Mouse (Mus musculus) hindbrain, embryonic 14.5 days (tissue): ENCODE results near the gene Timeless. TPM values are rescaled to one million over a fixed set of nuclear protein-coding genes. Genes with fewer than 3 reads are reported as not detected.
"Not testable (repeated sequence)": the region's sequence is repeated elsewhere in the genome, so short reads cannot be mapped to it uniquely, and the experiment has no call there.

Source experiments
- ATAC-seq: fragments of 200-750 bp; cut with Nextera tagmentation; 2 replicates; pipeline ENCODE4 v1.8.0; 2017; ENCODE audit warnings: moderate number of reproducible peaks, mild to moderate bottlenecking, moderate TSS enrichment, moderate library complexity; ENCODE audit not compliant: low FRiP score
- DNase-seq: peaks from one replicate; pipeline ENCODE4 v3.0.0-alpha.2; 2015; ENCODE audit warnings: low spot score
- H3K27ac ChIP-seq: fragments of 300-500 bp; sonication (generic); 2 replicates; pipeline ENCODE4 v1.5.1; 2014; ENCODE audit warnings: mild to moderate bottlenecking, moderate library complexity
- H3K27me3 ChIP-seq: fragments of 300-500 bp; sonication (generic); 2 replicates; pipeline ENCODE4 v1.6.1; 2014; ENCODE audit warnings: mild to moderate bottlenecking, low read length, mixed read lengths; ENCODE audit not compliant: control insufficient read depth, insufficient read depth
- H3K36me3 ChIP-seq: fragments of 300-500 bp; sonication (generic); replicated peaks from 2 replicates; pipeline ENCODE4 v1.6.1; 2014; ENCODE audit not compliant: control insufficient read depth, insufficient read depth
- H3K4me1 ChIP-seq: fragments of 300-500 bp; sonication (generic); replicated peaks from 2 replicates; pipeline ENCODE4 v1.6.1; 2014; ENCODE audit warnings: antibody characterized with exemption, low read length, mixed read lengths; ENCODE audit not compliant: control insufficient read depth, insufficient read depth
- H3K4me2 ChIP-seq: fragments of 300-500 bp; sonication (generic); replicated peaks from 2 replicates; pipeline ENCODE4 v1.6.1; 2014; ENCODE audit warnings: mild to moderate bottlenecking, moderate library complexity
- H3K4me3 ChIP-seq: fragments of 300-500 bp; sonication (generic); replicated peaks from 2 replicates; pipeline ENCODE4 v1.5.1; 2014; ENCODE audit warnings: mild to moderate bottlenecking, low read length
- H3K9ac ChIP-seq: fragments of 300-500 bp; sonication (generic); 2 replicates; pipeline ENCODE4 v1.6.1; 2014
- H3K9me3 ChIP-seq: fragments of 300-500 bp; sonication (generic); 2 replicates; pipeline ENCODE4 v1.6.1; 2016; ENCODE audit warnings: low read length; ENCODE audit not compliant: control insufficient read depth
- WGBS: fragments of 180-500 bp; shearing (Covaris S2); extraction: QIAGEN DNeasy Blood & Tissue Kit; methylation state at CpG from one replicate; pipeline ENCODE4 v1.1.7; 2014; 5-methylcytosine and 5-hydroxymethylcytosine counted together
- polyA plus RNA-seq: library from polyadenylated mRNA; unstranded; fragments of >200 nt; fragmentation: Nextera tagmentation; extraction: Ambion mirVana; gene quantifications from 2 replicates; pipeline ENCODE4 v1.2.1, GENCODE M21; 2014

Gene Timeless
- polyA plus RNA-seq, 1 experiment from 2014 or later = 16.7 TPM

DNA sequence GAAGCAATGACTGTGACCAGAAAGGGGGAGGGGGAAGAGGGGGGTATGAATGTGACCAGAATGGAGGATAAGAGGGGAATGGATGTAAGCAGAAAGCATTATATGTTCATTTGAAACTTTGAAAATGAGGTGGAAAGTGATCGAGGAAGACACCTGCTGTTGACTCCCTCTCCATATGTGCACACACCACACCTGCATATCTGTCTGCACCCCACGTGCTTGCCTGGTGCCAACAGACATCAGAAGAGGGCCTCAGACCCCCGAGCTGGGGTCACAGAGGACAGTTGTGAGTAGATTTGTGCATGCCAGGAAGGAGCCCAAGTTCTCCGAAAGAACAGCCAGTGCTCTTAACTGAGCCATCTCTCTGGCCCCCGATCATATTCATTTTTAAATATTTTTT, 28.1 kb downstream of the Timeless start:
- Histone ChIP-seq H3K4me3 (no peak overlapping the region), H3K4me2 (no peak overlapping the region), H3K9ac (no peak overlapping the region), H3K4me1 (no peaks in the 10 kb centered on the region), H3K27ac (no peak overlapping the region), H3K27me3 (no peaks in the 10 kb centered on the region), H3K36me3 (no peaks in the 10 kb centered on the region), H3K9me3 (no peaks in the 10 kb centered on the region)
- ATAC-seq (no peak), DNase-seq (no peak)
- WGBS = 87% methylated on average over 5 of the region's 5 CpGs

DNA sequence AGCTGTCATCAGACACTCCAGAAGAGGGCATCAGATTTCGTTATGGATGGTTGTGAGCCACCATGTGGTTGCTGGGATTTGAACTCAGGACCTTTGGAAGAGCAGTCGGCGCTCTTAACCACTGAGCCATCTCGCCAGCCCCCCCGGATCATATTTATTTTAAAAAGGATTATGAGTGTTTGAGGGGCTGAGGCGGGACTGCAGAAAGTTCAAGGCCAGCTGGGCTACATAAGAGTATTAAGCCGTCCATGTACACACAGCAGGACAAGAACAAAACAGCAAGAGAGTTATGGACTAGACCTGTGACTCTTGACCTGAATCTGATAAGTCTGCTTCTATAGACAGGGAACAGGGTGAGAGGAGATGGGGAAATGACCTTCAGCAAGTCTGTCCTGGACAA, 28.5 kb downstream of the Timeless start:
- not testable (repeated sequence) for H3K36me3 ChIP-seq, H3K27ac ChIP-seq, DNase-seq, H3K27me3 ChIP-seq, H3K9ac ChIP-seq, H3K4me1 ChIP-seq, H3K4me3 ChIP-seq, ATAC-seq, H3K4me2 ChIP-seq, H3K9me3 ChIP-seq
- WGBS = 88% methylated on average over 7 of the region's 7 CpGs

DNA sequence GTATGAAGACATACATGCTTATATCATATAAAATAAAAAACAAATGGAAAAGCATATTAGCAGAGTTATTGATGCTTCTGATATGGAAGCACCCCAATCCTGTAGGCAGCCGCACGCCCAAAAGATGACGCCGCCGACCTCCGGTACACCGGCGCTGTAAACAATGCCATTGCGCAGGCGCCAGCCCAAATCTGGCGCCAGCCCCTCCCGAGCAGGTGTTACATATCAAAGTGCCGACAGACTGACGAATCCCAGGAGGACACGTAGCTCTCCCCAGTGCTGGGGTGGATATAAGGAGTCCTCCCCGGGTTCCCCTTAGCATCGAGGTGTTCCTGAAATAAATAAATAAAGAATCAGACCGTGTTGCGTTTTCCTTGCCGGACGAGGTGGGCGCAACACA, 30.4 kb downstream of the Timeless start:
- Histone ChIP-seq H3K4me1 (no peaks in the 10 kb centered on the region), H3K27ac (no peak overlapping the region), H3K9me3 (no peaks in the 10 kb centered on the region), H3K4me3 (no peak overlapping the region), H3K36me3 (no peaks in the 10 kb centered on the region), H3K9ac (no peak overlapping the region), H3K27me3 (no peaks in the 10 kb centered on the region), H3K4me2 (no peak overlapping the region)
- 79% methylated on average over 22 of the region's 22 CpGs for WGBS
- DNase-seq (no peak), ATAC-seq (no peak)

DNA sequence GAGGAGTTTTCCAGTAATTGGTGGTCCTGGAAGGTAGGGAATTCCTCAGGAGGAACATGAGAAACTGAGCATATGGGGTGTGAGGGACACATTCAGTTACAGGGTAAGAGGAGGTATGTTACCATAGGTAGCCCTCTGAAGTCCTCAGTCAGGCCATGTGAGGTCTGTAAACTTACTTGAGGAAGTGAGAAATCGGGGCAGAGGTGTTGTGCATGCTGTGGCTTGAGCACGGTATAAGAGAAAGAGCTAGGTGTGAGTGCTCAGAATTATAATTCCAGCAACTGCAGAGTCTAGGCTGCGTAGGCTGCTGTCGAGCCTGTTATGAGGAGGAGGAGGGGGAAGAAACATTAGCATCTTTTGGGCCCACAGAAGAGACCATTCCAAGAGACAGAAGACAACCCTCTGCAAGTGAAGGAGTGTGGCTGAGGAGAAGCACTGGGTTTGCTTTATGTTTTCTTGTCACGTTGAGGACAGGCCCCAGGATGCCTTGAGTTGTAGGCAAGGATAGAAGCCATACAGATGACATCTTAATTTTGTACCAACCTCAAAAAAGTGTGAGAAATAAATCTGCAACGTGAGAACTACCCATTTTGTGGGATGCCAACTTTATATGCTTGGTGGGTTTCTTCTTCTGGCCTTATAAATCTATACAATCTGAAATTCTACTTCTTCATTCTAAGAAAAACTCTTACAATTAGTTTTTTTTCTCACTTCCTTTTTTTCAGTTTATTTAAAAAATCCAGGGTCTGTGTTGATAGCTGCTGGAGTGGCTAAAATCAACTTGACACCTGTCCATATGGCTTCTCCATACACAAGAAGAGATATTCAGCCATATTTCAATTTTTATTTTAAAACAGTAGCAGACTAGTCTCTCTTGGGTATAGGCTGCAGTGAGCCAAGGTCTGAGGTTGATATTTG, 31.8 kb downstream of the Timeless start:
- Histone ChIP-seq H3K27me3 (no peaks in the 10 kb centered on the region), H3K9me3 (no peaks in the 10 kb centered on the region), H3K4me2 (no peak overlapping the region), H3K4me3 (no peak overlapping the region), H3K4me1 (no peaks in the 10 kb centered on the region), H3K9ac (no peak overlapping the region), H3K27ac (no peak overlapping the region), H3K36me3 (no peaks in the 10 kb centered on the region)
- WGBS = 82% methylated on average over 6 of the region's 6 CpGs
- DNase-seq (no peak), ATAC-seq (no peak)

DNA sequence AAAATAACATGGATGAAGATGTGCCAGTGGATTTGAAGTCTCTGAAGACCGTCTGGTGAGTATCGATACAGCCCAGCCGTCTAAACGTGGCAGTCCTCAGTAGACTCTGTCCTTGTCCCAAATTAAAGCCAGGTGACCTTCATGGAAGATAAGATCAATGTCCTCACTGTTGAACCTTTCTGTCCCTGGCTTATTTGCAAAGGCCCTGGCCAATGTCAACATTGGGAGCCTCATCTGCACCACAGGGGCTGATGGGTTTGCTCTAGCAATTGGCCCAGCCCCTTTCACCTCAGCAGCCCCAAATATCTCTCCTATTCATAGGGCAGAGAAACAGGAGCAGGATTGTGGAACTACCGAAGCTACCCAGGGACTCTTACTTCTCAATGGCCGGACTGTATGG, 36.5 kb downstream of the Timeless start, which contains the start of gene Apof:
Gene Apof, plus strand, starts transcription at position 301 of the 400 bp plus-strand sequence.
- no peak within 1 kb of the TSS for H3K27ac ChIP-seq
- H3K4me1 ChIP-seq = 0 out of 2 replicates have a peak, but pooled peaks cover 3% of the 10 kb centered on the region
- 79% methylated on average over 6 of the region's 6 CpGs for WGBS
- H3K4me2 ChIP-seq = no peak within 1 kb of the TSS
- DNase-seq (no peak), ATAC-seq (no peak)
- H3K36me3 ChIP-seq = no peaks in the 10 kb centered on the region
- H3K9me3 ChIP-seq = no peaks in the 10 kb centered on the region
- H3K4me3 ChIP-seq = no peak within 1 kb of the TSS
- no peak within 1 kb of the TSS for H3K9ac ChIP-seq
- no peaks in the 10 kb centered on the region for H3K27me3 ChIP-seq

DNA sequence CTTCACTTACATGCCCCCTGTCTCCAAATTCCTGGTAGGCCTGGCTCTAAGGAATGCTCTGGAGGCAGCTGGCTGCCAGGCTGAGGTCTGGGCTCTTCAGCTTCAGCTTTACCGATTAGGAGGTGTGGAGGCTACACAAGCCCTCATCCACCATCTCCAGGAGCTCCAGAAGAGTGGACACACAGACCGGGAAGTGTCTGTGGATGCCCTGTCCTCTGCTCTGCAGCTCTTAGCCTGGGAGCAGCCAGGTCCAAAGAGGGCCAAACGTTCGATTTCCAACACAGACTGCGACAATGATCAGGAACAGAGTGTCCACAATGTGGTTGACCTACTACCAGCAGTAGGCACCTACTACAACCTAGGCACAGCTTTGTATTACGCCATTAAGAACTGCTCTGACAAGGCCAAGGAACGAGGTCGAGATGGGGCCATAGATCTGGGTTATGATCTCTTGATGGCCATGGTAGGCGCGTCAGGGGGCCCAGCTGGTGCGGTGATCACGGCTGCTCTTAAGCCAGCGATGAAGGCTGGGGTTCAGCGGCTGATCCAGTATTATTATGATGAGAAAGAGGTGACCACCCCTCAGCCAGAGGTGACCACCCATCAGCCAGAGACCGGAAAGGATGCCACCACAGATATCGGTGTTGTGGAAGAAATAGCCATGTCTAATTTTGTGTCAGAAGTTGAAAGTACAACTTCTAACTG, 37.5 kb downstream of the Timeless start:
- H3K9ac ChIP-seq = no peak overlapping the region
- H3K9me3 ChIP-seq = no peaks in the 10 kb centered on the region
- H3K4me1 ChIP-seq = 0 out of 2 replicates have a peak, but pooled peaks cover 3% of the 10 kb centered on the region
- ATAC-seq (no peak), DNase-seq (no peak)
- H3K36me3 ChIP-seq = no peaks in the 10 kb centered on the region
- peak overlapping the region; percentile 69 for H3K4me2 ChIP-seq
- H3K4me3 ChIP-seq = no peak overlapping the region
- no peak overlapping the region for H3K27ac ChIP-seq
- WGBS = 91% methylated on average over 16 of the region's 16 CpGs
- H3K27me3 ChIP-seq = no peaks in the 10 kb centered on the region

DNA sequence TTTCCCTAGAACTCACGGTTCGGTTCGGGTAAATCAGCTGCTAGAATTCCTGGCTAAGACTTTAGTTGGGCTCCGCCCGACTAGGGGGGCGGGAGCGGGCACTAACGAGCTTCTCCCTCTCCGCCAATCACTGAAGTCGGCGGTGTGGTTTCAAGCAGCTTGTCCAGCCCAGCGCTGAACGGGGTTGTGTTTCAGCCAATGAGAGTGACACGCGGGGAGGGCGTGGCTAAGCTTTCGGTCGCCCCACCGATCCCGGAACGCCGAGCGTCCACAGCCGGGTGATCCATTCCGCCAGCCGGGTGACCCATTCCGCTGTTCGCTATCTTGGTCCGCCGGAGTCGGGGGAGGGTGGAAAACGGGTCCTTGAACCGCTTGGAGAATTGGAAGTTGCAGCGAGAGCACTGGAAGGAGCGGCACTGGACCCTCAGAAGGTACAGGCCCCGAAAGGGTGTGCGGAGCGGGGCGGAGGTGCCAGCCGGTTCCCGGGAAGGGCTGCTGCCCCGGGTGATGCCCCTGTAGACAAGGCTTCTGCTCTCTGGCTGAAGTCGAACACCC, 38.5 kb downstream of the Timeless start, which contains the start of gene Stat2:
Gene Stat2, plus strand, starts transcription at position 273 of the 555 bp plus-strand sequence.
- Histone ChIP-seq H3K36me3 (no peaks in the 10 kb centered on the region), H3K9ac (peak within 1 kb of the TSS; percentile 79), H3K27me3 (no peaks in the 10 kb centered on the region), H3K4me2 (peak within 1 kb of the TSS; percentile 69), H3K4me3 (peak within 1 kb of the TSS; percentile 75), H3K27ac (peak within 1 kb of the TSS; percentile 86), H3K9me3 (no peaks in the 10 kb centered on the region), H3K4me1 (0 out of 2 replicates have a peak, but pooled peaks cover 3% of the 10 kb centered on the region)
- DNase-seq (peak; percentile 95), ATAC-seq (peak; percentile 99)
- under 1% methylated on average over 43 of the region's 43 CpGs for WGBS

DNA sequence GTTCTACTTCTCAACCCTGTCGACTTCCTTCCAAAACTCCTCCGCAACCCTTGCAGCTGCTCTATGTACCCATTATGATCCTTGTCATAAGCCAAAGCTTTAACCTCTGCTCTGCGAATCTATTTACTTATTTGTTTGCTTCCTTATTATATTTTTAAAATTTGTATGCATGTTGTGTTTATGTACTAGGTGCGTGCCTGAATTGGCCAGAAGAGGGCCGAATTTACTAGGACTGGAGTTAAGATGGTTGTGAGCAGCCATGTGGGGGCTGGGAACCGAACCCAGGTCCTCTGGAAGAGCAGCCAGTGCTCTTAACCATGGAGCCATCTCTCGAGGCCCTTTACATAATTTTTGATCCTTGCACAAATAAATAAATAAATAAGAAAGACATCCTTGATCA, 39.0 kb downstream of the Timeless start:
- H3K27ac ChIP-seq = peak overlapping the region; percentile 86
- H3K9me3 ChIP-seq = no peaks in the 10 kb centered on the region
- 46% methylated on average over 7 of the region's 7 CpGs for WGBS
- 0 out of 2 replicates have a peak, but pooled peaks cover 3% of the 10 kb centered on the region for H3K4me1 ChIP-seq
- H3K27me3 ChIP-seq = no peaks in the 10 kb centered on the region
- no peak for DNase-seq
- peak overlapping the region; percentile 79 for H3K9ac ChIP-seq
- H3K36me3 ChIP-seq = no peaks in the 10 kb centered on the region
- ATAC-seq = no peak
- peak overlapping the region; percentile 69 for H3K4me2 ChIP-seq
- peak overlapping the region; percentile 75 for H3K4me3 ChIP-seq

DNA sequence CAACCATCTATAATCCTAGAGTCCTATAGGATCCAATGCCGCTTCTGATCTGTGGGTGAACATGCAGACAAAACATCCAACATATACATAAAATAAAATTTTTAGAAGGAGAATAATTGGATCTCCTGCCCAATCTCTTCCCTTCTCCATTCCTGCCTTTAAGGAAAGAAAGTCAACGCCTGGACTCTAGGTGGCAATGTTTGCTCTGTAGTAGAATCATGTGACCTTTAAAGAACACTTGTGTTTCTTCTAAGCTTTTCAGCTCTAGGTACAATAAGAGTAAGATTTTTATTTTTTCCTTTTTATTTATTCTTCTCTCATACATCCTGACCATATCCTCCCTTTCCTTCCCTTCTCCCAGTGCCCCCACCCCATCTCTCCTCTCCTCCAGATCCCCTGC, 40.0 kb downstream of the Timeless start:
- H3K4me2 ChIP-seq = no peak overlapping the region
- WGBS = 60% methylated on average over 2 of the region's 2 CpGs
- H3K4me1 ChIP-seq = 0 out of 2 replicates have a peak, but pooled peaks cover 3% of the 10 kb centered on the region
- H3K36me3 ChIP-seq = peaks cover 8% of the 10 kb centered on the region
- no peaks in the 10 kb centered on the region for H3K9me3 ChIP-seq
- ATAC-seq (no peak), DNase-seq (no peak)
- no peaks in the 10 kb centered on the region for H3K27me3 ChIP-seq
- no peak overlapping the region for H3K4me3 ChIP-seq
- H3K9ac ChIP-seq = no peak overlapping the region
- H3K27ac ChIP-seq = no peak overlapping the region
